Mouse (Mus musculus): ENCODE results near the gene Trim37.

DNA sequence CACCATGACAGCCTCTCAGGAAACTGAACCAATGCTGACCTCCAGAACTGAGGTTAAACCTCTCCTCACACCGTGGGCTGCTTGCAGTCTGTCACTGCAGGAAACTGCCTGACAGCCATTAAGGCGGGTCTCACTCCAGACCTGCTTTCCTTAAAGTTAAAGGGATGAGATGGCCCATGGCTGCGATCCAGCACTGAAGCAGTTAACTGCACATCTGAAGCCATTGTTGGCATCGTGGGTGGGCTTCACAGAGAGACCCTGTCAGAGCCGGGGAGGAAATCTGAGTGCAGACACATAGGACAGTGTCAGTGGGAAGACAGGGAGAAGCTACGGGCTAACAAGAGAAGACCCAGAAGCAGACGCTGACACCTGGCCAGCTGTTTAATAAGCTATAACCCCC is 137.1 kb downstream of the Trim37 start:
- no peak for TF ChIP-seq EP300 (IDR thresholded peaks at IDR 0.05)
- TF ChIP-seq CTCF (IDR thresholded peaks at IDR 0.05) = no peak
